ENCODE assay signal across 8 mouse cellular contexts in the genomic region with DNA sequence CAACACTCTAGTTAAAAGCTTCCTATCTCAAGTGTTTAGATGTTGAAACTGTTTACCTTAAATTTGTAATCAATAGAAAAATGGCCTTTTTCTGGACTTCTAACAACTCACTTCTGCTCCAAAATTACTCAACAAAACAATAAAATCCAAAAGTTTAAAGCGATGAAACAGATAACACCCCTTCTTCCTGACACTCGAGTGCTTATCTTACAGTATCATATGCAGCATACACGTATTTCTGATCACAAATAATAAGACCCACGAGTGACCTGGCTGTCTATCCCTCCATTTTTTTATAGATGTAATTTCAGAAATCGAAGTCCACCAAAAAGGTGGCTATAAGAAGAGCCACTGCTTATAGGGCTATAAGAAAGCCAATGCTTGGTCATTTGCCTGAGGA. TPM values are rescaled to one million over a fixed set of nuclear protein-coding genes. Genes with fewer than 3 reads are reported as not detected.
DNase-seq lines count a peak whose midpoint lies in the region; ATAC-seq and TF ChIP-seq lines count a peak whose summit lies in the region.

No protein-coding gene starts in this region.

- no peak for TF ChIP-seq POLR2A in MEL (IDR thresholded peaks at IDR 0.05; ENCODE audit: control insufficient read depth in 1 of 2, insufficient read depth in 1 of 2, low read depth in 1 of 2, low read length in 2 of 2, poor library complexity in 1 of 2)
- TF ChIP-seq POLR2A in thymus, adult 2 months (IDR thresholded peaks at IDR 0.05; ENCODE audit: control insufficient read depth, extremely low read depth, insufficient read depth, low read length, poor library complexity): no peak

- no peaks in the 10 kb centered on the region for H3K36me3 ChIP-seq in heart, embryonic 13.5 days
- H3K36me3 ChIP-seq in MEL (ENCODE audit: control insufficient read depth in 1 of 2, insufficient read depth in 2 of 2, low read length in 2 of 2): peaks cover 9 to 37% of the 10 kb centered on the region in 2 experiments
- no peaks in the 10 kb centered on the region for H3K36me3 ChIP-seq in hindbrain, embryonic 15.5 days
- H3K36me3 ChIP-seq in midbrain, embryonic 14.5 days (ENCODE audit: control insufficient read depth, insufficient read depth, low read length): no peaks in the 10 kb centered on the region
- no peaks in the 10 kb centered on the region for H3K36me3 ChIP-seq in thymus, adult 2 months (ENCODE audit: control insufficient read depth, insufficient read depth, low read length)

- no peak overlapping the region for H3K27ac ChIP-seq in heart, embryonic 13.5 days (replicated peaks)
- peak overlapping the region; percentile 96 for H3K27ac ChIP-seq in MEL (ENCODE audit: control insufficient read depth, low read depth, low read length)
- no peak overlapping the region for H3K27ac ChIP-seq in hindbrain, embryonic 15.5 days (replicated peaks)
- no peak overlapping the region for H3K27ac ChIP-seq in midbrain, embryonic 14.5 days (replicated peaks; ENCODE audit: low read depth, low read length)
- H3K27ac ChIP-seq in thymus, adult 2 months (ENCODE audit: control insufficient read depth, insufficient read depth, low read length): no peak overlapping the region; the same call in 1 of the 2 replicates

- H3K4me2 ChIP-seq in heart, embryonic 13.5 days: peak overlapping the region; percentile 84
- peak overlapping the region; percentile 70 for H3K4me2 ChIP-seq in hindbrain, embryonic 15.5 days
- H3K4me2 ChIP-seq in midbrain, embryonic 14.5 days (ENCODE audit: low read length): peak overlapping the region; percentile 71

- intact Hi-C loops in heart, postnatal 36 days (cut with DNase I): no loop called here

- no peaks in the 10 kb centered on the region for H3K27me3 ChIP-seq in heart, embryonic 13.5 days (replicated peaks)
- no peaks in the 10 kb centered on the region for H3K27me3 ChIP-seq in MEL (ENCODE audit: control insufficient read depth in 1 of 2, insufficient read depth in 2 of 2, low read length in 2 of 2)
- H3K27me3 ChIP-seq in hindbrain, embryonic 15.5 days: no peaks in the 10 kb centered on the region
- H3K27me3 ChIP-seq in midbrain, embryonic 14.5 days (ENCODE audit: control insufficient read depth, insufficient read depth, low read length): no peaks in the 10 kb centered on the region
- H3K27me3 ChIP-seq in thymus, adult 2 months (ENCODE audit: control insufficient read depth, insufficient read depth, low read length): no peaks in the 10 kb centered on the region

- peak overlapping the region; percentile 97 for H3K4me3 ChIP-seq in heart, embryonic 13.5 days
- peak overlapping the region; percentile 77 to 91 for H3K4me3 ChIP-seq in MEL (ENCODE audit: control insufficient read depth in 1 of 2, insufficient read depth in 1 of 2, low read depth in 2 of 2, low read length in 2 of 2)
- H3K4me3 ChIP-seq in hindbrain, embryonic 15.5 days: peak overlapping the region; percentile 81
- H3K4me3 ChIP-seq in midbrain, embryonic 14.5 days (replicated peaks; ENCODE audit: low read depth, low read length): peak overlapping the region; percentile 76
- no peak overlapping the region for H3K4me3 ChIP-seq in thymus, adult 2 months (ENCODE audit: control insufficient read depth, insufficient read depth, low read length)

- H3K79me2 ChIP-seq in MEL (ENCODE audit: control insufficient read depth, insufficient read depth, low read length, poor library complexity): peaks cover 61% of the 10 kb centered on the region

- no peaks in the 10 kb centered on the region for H3K9me3 ChIP-seq in heart, embryonic 13.5 days
- H3K9me3 ChIP-seq in MEL (replicated peaks; ENCODE audit: insufficient read depth, low read length): no peaks in the 10 kb centered on the region
- H3K9me3 ChIP-seq in hindbrain, embryonic 15.5 days: no peaks in the 10 kb centered on the region
- no peaks in the 10 kb centered on the region for H3K9me3 ChIP-seq in midbrain, embryonic 14.5 days (ENCODE audit: control insufficient read depth, low read length)

- 49% methylated on average over 5 of the region's 5 CpGs for WGBS in heart, embryonic 13.5 days
- 79% methylated on average over 5 of the region's 5 CpGs for WGBS in hindbrain, embryonic 15.5 days
- 83% methylated on average over 5 of the region's 5 CpGs for WGBS in midbrain, embryonic 14.5 days
- WGBS in thymus, adult 2 months: 74% methylated on average over 5 of the region's 5 CpGs

- no peak for DNase-seq in heart, postnatal 36 days
- no peak for DNase-seq in MEL (ENCODE audit: low read depth, low spot score)
- DNase-seq in midbrain, embryonic 14.5 days: no peak
- no peak for DNase-seq in right cerebral cortex, adult 2 months (ENCODE audit: low spot score in 2 of 2)
- DNase-seq in thymus, adult 2 months: no peak
- no peak for DNase-seq in right cerebral cortex, postnatal 14 days

- no peak for TF ChIP-seq RAD21 in MEL (IDR thresholded peaks at IDR 0.05; ENCODE audit: low read depth, low read length)

- H3K9ac ChIP-seq in heart, embryonic 13.5 days: peak overlapping the region; percentile 97
- H3K9ac ChIP-seq in MEL (ENCODE audit: control insufficient read depth, low read depth, low read length, poor library complexity, severe bottlenecking): peak overlapping the region; percentile 88
- peak overlapping the region; percentile 95 for H3K9ac ChIP-seq in hindbrain, embryonic 15.5 days
- peak overlapping the region; percentile 90; the same call in 1 of the 2 replicates for H3K9ac ChIP-seq in midbrain, embryonic 14.5 days (replicated peaks; ENCODE audit: low read length)

- no peak for TF ChIP-seq CTCF in MEL (IDR thresholded peaks at IDR 0.05 in 2 of 3, conservative IDR thresholded peaks at IDR 0.05 in 1 of 3; ENCODE audit: control insufficient read depth in 1 of 3, insufficient read depth in 1 of 3, low read depth in 2 of 3, low read length in 3 of 3, poor library complexity in 1 of 3, severe bottlenecking in 1 of 3)
- TF ChIP-seq CTCF in thymus, adult 2 months (IDR thresholded peaks at IDR 0.05; ENCODE audit: borderline replicate concordance, control insufficient read depth, extremely low read depth, insufficient read depth, low read length, poor library complexity): no peak

- no peak for ATAC-seq in heart, embryonic 13.5 days (ENCODE audit: extremely low read depth, insufficient number of reproducible peaks, low FRiP score, low TSS enrichment)
- no peak for ATAC-seq in hindbrain, embryonic 15.5 days (ENCODE audit: low FRiP score, low read depth)
- no peak for ATAC-seq in midbrain, embryonic 14.5 days (ENCODE audit: low FRiP score, low TSS enrichment)

- H3K4me1 ChIP-seq in heart, embryonic 13.5 days: peaks cover 50% of the 10 kb centered on the region
- peaks cover 27 to 28% of the 10 kb centered on the region in 2 experiments for H3K4me1 ChIP-seq in MEL (ENCODE audit: control insufficient read depth in 1 of 2, insufficient read depth in 2 of 2, low read length in 2 of 2)
- H3K4me1 ChIP-seq in hindbrain, embryonic 15.5 days (replicated peaks): peaks cover 27% of the 10 kb centered on the region
- peaks cover 27% of the 10 kb centered on the region for H3K4me1 ChIP-seq in midbrain, embryonic 14.5 days (ENCODE audit: control insufficient read depth, insufficient read depth, low read length)
- peaks cover 7% of the 10 kb centered on the region for H3K4me1 ChIP-seq in thymus, adult 2 months (replicated peaks; ENCODE audit: control insufficient read depth, insufficient read depth, low read length)

- peak; percentile 4 to 16; a peak in 1 of 4 replicates for TF ChIP-seq EP300 in MEL (IDR thresholded peaks at IDR 0.05; ENCODE audit: low read depth in 1 of 2, low read length in 2 of 2)

TF ChIP-seq in MEL, 35 proteins besides CTCF, POLR2A, EP300 and RAD21:
- TF ChIP-seq NELFE (IDR thresholded peaks at IDR 0.05; ENCODE audit: low read depth, low read length) (no peak), ZNF384 (IDR thresholded peaks at IDR 0.05; ENCODE audit: low read depth, low read length) (no peak), SIN3A (IDR thresholded peaks at IDR 0.05; ENCODE audit: low read length) (0 out of 2 replicates have a peak, but pooled peaks have one; percentile 49), ETS1 (IDR thresholded peaks at IDR 0.05; ENCODE audit: low read depth, low read length) (peak; percentile 55), TAL1 (IDR thresholded peaks at IDR 0.05; ENCODE audit: low read length) (no peak), GATA1 (IDR thresholded peaks at IDR 0.05; ENCODE audit: low read depth, low read length) (peak; percentile 77)

RNA-seq across cellular contexts. Expression of gene Ero1l, which starts 1.6 kb away (rescaled TPM):
- polyA plus RNA-seq in heart, embryonic 13.5 days (2015; fragmentation: Nextera tagmentation; extraction: Ambion mirVana): 32.0 and 37.0 TPM in 2 replicates
- total RNA-seq in heart, postnatal 36 days (2021): 10 to 100 TPM; 20.9 to 21.8 TPM
- 42.0 and 95.6 TPM in 2 replicates for total RNA-seq in MEL (2012; rRNA removed)
- 100 to 1,000 TPM; 114 to 273 TPM for polyA plus RNA-seq in MEL (2012; ENCODE audit: insufficient read depth in 1 of 2, insufficient read length in 2 of 2, low read depth in 1 of 2, low replicate concordance in 2 of 2, missing spikeins in 1 of 2)
- polyA plus RNA-seq in hindbrain, embryonic 15.5 days (2015; fragmentation: Nextera tagmentation; extraction: Ambion mirVana): 21.4 and 21.8 TPM in 2 replicates
- 29.9 and 30.0 TPM in 2 replicates for polyA plus RNA-seq in midbrain, embryonic 14.5 days (2014; fragmentation: Nextera tagmentation; extraction: Ambion mirVana)
- polyA plus RNA-seq in thymus, adult 2 months (2012; rRNA removed): 7.5 and 8.6 TPM in 2 replicates

RNA-seq across cellular contexts. Expression of gene Psmc6, which starts 12.7 kb away (rescaled TPM):
- polyA plus RNA-seq in heart, embryonic 13.5 days (2015; fragmentation: Nextera tagmentation; extraction: Ambion mirVana): 112 and 122 TPM in 2 replicates
- 100 to 1,000 TPM in 1 of 2 experiments, 10 to 100 TPM in 1; 93.4 to 113 TPM for total RNA-seq in heart, postnatal 36 days (2021)
- 125 and 156 TPM in 2 replicates for total RNA-seq in MEL (2012; rRNA removed)
- 100 to 1,000 TPM; 208 to 270 TPM for polyA plus RNA-seq in MEL (2012; ENCODE audit: insufficient read depth in 1 of 2, insufficient read length in 2 of 2, low read depth in 1 of 2, low replicate concordance in 2 of 2, missing spikeins in 1 of 2)
- polyA plus RNA-seq in hindbrain, embryonic 15.5 days (2015; fragmentation: Nextera tagmentation; extraction: Ambion mirVana): 140 and 155 TPM in 2 replicates
- 184 and 203 TPM in 2 replicates for polyA plus RNA-seq in midbrain, embryonic 14.5 days (2014; fragmentation: Nextera tagmentation; extraction: Ambion mirVana)
- 29.4 and 38.0 TPM in 2 replicates for polyA plus RNA-seq in thymus, adult 2 months (2012; rRNA removed)

RNA-seq across cellular contexts. Expression of gene Styx, which starts 34.0 kb away (rescaled TPM):
- 46.1 and 58.3 TPM in 2 replicates for polyA plus RNA-seq in heart, embryonic 13.5 days (2015; fragmentation: Nextera tagmentation; extraction: Ambion mirVana)
- 10 to 100 TPM; 29.0 to 33.2 TPM for total RNA-seq in heart, postnatal 36 days (2021)
- total RNA-seq in MEL (2012; rRNA removed): 18.0 and 19.9 TPM in 2 replicates
- polyA plus RNA-seq in MEL (2012; ENCODE audit: insufficient read depth in 1 of 2, insufficient read length in 2 of 2, low read depth in 1 of 2, low replicate concordance in 2 of 2, missing spikeins in 1 of 2): 10 to 100 TPM in 1 of 2 experiments, not detected in 1; 27.2 TPM
- polyA plus RNA-seq in hindbrain, embryonic 15.5 days (2015; fragmentation: Nextera tagmentation; extraction: Ambion mirVana): 66.2 and 66.5 TPM in 2 replicates
- 61.4 and 66.5 TPM in 2 replicates for polyA plus RNA-seq in midbrain, embryonic 14.5 days (2014; fragmentation: Nextera tagmentation; extraction: Ambion mirVana)
- polyA plus RNA-seq in thymus, adult 2 months (2012; rRNA removed): 22.6 and 44.7 TPM in 2 replicates
